Mouse (Mus musculus) heart, postnatal 0 days (tissue): ENCODE data around the gene Fgf22. TPM values are rescaled to one million over a fixed set of nuclear protein-coding genes. Genes with fewer than 3 reads are reported as not detected.

ENCODE experiments used
- ATAC-seq: fragments of 200-750 bp; cut with Nextera tagmentation; 2 replicates; pipeline ENCODE4 v1.8.0; 2017; ENCODE audit warnings: low read depth, moderate number of reproducible peaks, moderate library complexity; ENCODE audit not compliant: insufficient read depth
- DNase-seq: peaks from one replicate; pipeline ENCODE4 v3.0.0-alpha.2; 2016; ENCODE audit warnings: low spot score
- H3K27ac ChIP-seq: fragments of 300-500 bp; sonication (generic); 2 replicates; pipeline ENCODE4 v1.5.1; 2014; ENCODE audit warnings: low read depth, mild to moderate bottlenecking
- H3K27me3 ChIP-seq: fragments of 300-500 bp; sonication (generic); 2 replicates; pipeline ENCODE4 v1.6.1; 2014; ENCODE audit warnings: low read length, mixed read lengths; ENCODE audit not compliant: control insufficient read depth, insufficient read depth
- H3K36me3 ChIP-seq: fragments of 300-500 bp; sonication (generic); replicated peaks from 2 replicates; pipeline ENCODE4 v1.6.1; 2014; ENCODE audit warnings: low read length, mixed read lengths; ENCODE audit not compliant: control insufficient read depth, insufficient read depth
- H3K4me1 ChIP-seq: fragments of 300-500 bp; sonication (generic); 2 replicates; pipeline ENCODE4 v1.6.1; 2014; ENCODE audit warnings: antibody characterized with exemption; ENCODE audit not compliant: control insufficient read depth, insufficient read depth
- H3K4me2 ChIP-seq: fragments of 300-500 bp; sonication (generic); 2 replicates; pipeline ENCODE4 v1.6.1; 2014; ENCODE audit warnings: low read depth, mild to moderate bottlenecking, low read length, moderate library complexity
- H3K4me3 ChIP-seq: fragments of 300-500 bp; sonication (generic); 2 replicates; pipeline ENCODE4 v1.5.1; 2014; ENCODE audit warnings: low read depth, low read length
- H3K9ac ChIP-seq: fragments of 300-500 bp; sonication (generic); replicated peaks from 2 replicates; pipeline ENCODE4 v1.6.1; 2014; ENCODE audit warnings: low read depth, low read length, mixed read lengths
- H3K9me3 ChIP-seq: fragments of 300-500 bp; sonication (generic); replicated peaks from 2 replicates; pipeline ENCODE4 v1.6.1; 2016; ENCODE audit warnings: low read length; ENCODE audit not compliant: control insufficient read depth
- CTCF ChIP-seq: IDR thresholded peaks from 2 replicates; pipeline ENCODE4 v1.5.1; 2016; ENCODE audit warnings: antibody characterized with exemption, control low read depth, low read depth
- EP300 ChIP-seq: IDR thresholded peaks from 2 replicates; pipeline ENCODE4 v1.6.1; 2016; ENCODE audit warnings: antibody characterized with exemption, low read depth
- WGBS: fragments of 180-500 bp; shearing (Covaris S2); extraction: QIAGEN DNeasy Blood & Tissue Kit; methylation state at CpG from one replicate; pipeline ENCODE4 v1.1.7; 2014; 5-methylcytosine and 5-hydroxymethylcytosine counted together
- polyA plus RNA-seq: library from polyadenylated mRNA; unstranded; fragments of >200 nt; fragmentation: Nextera tagmentation; extraction: Ambion mirVana; gene quantifications from 2 replicates; pipeline ENCODE4 v1.2.1, GENCODE M21; 2015
- total RNA-seq: library from RNA; depleted of rRNA; stranded (reverse); fragments of >200 nt; gene quantifications from 2 replicates; pipeline ENCODE4 v1.2.3, GENCODE M21; 2014; ENCODE audit warnings: low replicate concordance

Fgf22 gene
- total and polyA plus RNA-seq, 2 experiments from 2014 or later, result 0.14 TPM; not detected in 1

DNA sequence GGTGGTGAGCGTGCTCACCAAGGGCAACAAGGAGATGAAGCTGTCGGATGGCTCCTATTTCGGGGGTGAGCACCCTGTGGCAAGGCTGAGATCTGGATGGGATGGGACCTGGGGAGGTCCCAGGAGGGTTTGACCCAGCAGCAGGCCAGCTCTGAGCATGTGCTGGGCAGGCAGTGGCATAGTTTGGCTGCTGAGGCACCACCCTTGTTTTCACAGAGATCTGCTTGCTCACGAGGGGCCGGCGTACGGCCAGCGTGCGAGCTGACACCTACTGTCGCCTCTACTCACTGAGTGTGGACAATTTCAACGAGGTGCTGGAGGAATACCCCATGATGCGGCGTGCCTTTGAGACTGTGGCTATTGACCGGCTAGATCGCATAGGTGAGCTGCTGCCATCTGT is 21.0 kb upstream of the Fgf22 start:
- Histone ChIP-seq H3K27me3 (no peaks in the 10 kb centered on the region), H3K9ac (no peak overlapping the region), H3K9me3 (no peaks in the 10 kb centered on the region), H3K4me2 (no peak overlapping the region), H3K4me1 (peaks cover 6% of the 10 kb centered on the region; the same call in 1 of the 2 replicates), H3K4me3 (no peak overlapping the region), H3K36me3 (peaks cover 42% of the 10 kb centered on the region), H3K27ac (no peak overlapping the region)
- DNase-seq (no peak), ATAC-seq (no peak)
- WGBS, result 76% methylated on average over 15 of the region's 15 CpGs
- TF ChIP-seq CTCF, result no peak
- no peak for TF ChIP-seq EP300

DNA sequence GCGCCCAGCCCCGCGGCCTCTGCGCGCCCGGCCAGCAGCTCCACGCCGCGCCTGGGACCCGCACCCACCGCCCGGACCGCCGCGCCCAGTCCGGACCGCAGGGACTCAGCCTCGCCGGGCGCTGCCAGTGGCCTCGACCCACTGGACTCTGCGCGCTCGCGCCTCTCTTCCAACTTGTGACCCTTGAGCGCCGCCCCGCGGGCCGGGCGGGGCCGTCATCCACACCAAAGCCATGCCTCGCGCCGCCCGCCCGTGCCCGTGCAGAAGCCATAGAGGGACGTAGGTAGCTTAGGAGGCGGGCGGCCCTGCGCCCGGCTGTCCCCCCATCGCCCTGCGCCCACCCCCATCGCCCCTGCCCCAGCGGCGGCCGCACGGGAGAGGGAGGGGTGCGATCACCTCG is 19.5 kb upstream of the Fgf22 start:
- Histone ChIP-seq H3K4me2 (no peak overlapping the region), H3K9ac (no peak overlapping the region), H3K27ac (no peak overlapping the region), H3K27me3 (no peaks in the 10 kb centered on the region), H3K4me3 (no peak overlapping the region), H3K9me3 (peaks cover 7% of the 10 kb centered on the region; the same call in 1 of the 2 replicates), H3K36me3 (peaks cover 58% of the 10 kb centered on the region), H3K4me1 (no peaks in the 10 kb centered on the region)
- TF ChIP-seq CTCF (peak; percentile 14; the same call in 1 of the 2 replicates), EP300 (no peak)
- ATAC-seq, result peak; percentile 28; the same call in 1 of the 2 replicates
- 29% methylated on average over 35 of the region's 52 CpGs for WGBS
- no peak for DNase-seq

DNA sequence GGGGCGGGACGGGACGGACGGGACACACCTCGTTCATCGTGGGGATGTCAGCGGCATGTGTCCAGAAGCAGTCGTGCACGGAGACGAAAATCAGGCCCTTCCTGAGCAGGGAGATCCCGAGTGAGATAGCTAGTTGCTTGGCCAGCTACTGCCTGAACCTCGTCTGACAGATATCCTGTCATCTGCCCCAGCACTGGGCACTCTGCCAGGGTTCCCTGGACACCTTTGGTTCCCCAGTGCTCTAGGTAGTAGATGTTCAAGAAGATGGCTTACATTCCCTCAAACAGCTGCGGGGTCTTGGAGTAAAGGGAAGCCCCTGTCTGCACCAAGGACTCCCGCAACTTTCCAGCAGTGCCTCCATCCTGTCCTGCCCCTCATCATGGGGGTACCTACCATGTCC is 18.2 kb upstream of the Fgf22 start:
- Histone ChIP-seq H3K4me1 (no peaks in the 10 kb centered on the region), H3K4me2 (no peak overlapping the region), H3K27ac (no peak overlapping the region), H3K4me3 (no peak overlapping the region), H3K9me3 (peaks cover 7% of the 10 kb centered on the region; the same call in 1 of the 2 replicates), H3K9ac (no peak overlapping the region), H3K36me3 (peaks cover 71% of the 10 kb centered on the region), H3K27me3 (no peaks in the 10 kb centered on the region)
- no peak for DNase-seq
- no peak for ATAC-seq
- 88% methylated on average over 14 of the region's 14 CpGs for WGBS
- TF ChIP-seq EP300 (no peak), CTCF (no peak)

DNA sequence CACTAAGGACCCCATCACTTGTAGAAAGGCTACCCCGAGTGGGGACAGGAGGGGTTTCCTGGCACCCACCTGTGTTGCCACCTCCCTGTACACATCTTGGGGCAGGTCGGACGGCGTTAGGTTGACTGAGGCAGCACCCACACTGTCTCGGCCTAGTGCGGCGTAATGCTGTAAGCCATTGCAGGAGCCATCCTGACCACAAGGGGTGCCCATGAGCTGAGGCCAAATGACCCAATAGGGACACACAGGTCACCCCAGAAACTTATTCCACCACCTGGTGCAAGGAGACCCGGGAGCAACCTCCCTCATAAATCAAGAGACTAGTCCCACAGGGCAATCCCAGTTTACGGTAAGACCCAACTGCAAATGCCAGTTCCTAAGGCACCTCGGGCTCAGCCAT is 16.6 kb upstream of the Fgf22 start:
- TF ChIP-seq CTCF (peak; percentile 38), EP300 (no peak)
- Histone ChIP-seq H3K27me3 (no peaks in the 10 kb centered on the region), H3K9me3 (peaks cover 7% of the 10 kb centered on the region; the same call in 1 of the 2 replicates), H3K36me3 (peaks cover 85% of the 10 kb centered on the region), H3K9ac (no peak overlapping the region), H3K4me1 (no peaks in the 10 kb centered on the region), H3K27ac (no peak overlapping the region), H3K4me3 (no peak overlapping the region), H3K4me2 (no peak overlapping the region)
- 94% methylated on average over 10 of the region's 10 CpGs for WGBS
- DNase-seq (no peak), ATAC-seq (no peak)

DNA sequence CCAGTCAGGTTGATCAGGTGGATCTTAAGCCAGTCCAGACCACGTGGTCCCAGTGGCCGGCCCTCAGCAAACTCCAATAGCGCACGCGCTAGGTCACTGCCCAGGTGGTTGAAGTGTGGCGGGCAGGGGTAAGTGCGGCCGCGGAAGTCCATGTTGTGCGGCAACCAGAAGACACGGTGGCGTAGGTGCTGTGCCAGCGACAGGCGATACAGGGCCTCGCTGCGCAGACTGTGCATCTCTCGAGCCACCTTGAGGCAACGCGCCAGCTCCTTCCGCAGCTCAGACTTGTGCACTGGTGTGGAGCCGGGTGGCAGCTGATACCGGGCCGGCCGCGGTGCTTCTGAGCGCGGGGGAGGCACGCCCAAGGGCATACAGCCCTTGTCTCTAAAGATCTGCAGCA is 15.6 kb upstream of the Fgf22 start:
- Histone ChIP-seq H3K9me3 (peaks cover 7% of the 10 kb centered on the region; the same call in 1 of the 2 replicates), H3K27ac (no peak overlapping the region), H3K9ac (no peak overlapping the region), H3K4me1 (no peaks in the 10 kb centered on the region), H3K4me2 (no peak overlapping the region), H3K27me3 (no peaks in the 10 kb centered on the region), H3K4me3 (no peak overlapping the region), H3K36me3 (peaks cover 85% of the 10 kb centered on the region)
- DNase-seq, result no peak
- no peak for ATAC-seq
- TF ChIP-seq EP300 (no peak), CTCF (no peak)
- 98% methylated on average over 28 of the region's 28 CpGs for WGBS

DNA sequence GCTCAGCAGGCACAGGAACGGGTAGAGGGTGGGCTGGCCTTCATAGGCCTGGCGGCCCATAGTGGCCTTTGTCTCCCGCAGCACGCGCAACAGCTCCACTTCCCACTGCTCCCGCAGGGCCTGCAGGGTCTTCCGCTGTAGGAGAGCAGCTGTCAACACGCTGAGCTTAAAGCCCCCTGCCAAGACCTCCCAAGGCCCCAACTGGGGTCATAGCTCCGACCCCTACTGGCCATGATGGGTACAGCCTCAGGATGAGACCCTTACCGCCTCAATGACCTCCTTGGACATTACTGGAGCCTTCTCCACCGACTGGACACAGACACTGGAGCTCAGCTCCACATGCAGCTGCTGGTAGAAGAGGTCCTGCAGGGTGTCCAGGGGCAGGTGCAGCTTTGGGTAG is 14.0 kb upstream of the Fgf22 start:
- ATAC-seq (no peak), DNase-seq (no peak)
- WGBS, result 82% methylated on average over 11 of the region's 11 CpGs
- no peaks in the 10 kb centered on the region for H3K27me3 ChIP-seq
- peak; percentile 18; the same call in 1 of the 2 replicates for TF ChIP-seq CTCF
- no peak for TF ChIP-seq EP300
- H3K9me3 ChIP-seq, result peaks cover 7% of the 10 kb centered on the region; the same call in 1 of the 2 replicates
- peaks cover 85% of the 10 kb centered on the region for H3K36me3 ChIP-seq
- H3K9ac ChIP-seq, result no peak overlapping the region
- H3K4me3 ChIP-seq, result no peak overlapping the region
- H3K27ac ChIP-seq, result no peak overlapping the region
- no peak overlapping the region for H3K4me2 ChIP-seq
- H3K4me1 ChIP-seq, result no peaks in the 10 kb centered on the region; the same call in 1 of the 2 replicates
